Mouse (Mus musculus): ENCODE measurements around the gene Crtc1. TPM values are rescaled to one million over a fixed set of nuclear protein-coding genes. Genes with fewer than 3 reads are reported as not detected.

The Crtc1 gene
- polyA plus RNA-seq, 1 experiment from 2014 or later = 16.4 TPM

- Histone ChIP-seq H3K9me3 (no peaks in the 10 kb centered on the region), H3K27ac (no peak overlapping the region), H3K4me3 (no peak overlapping the region), H3K36me3 (replicated peaks) (no peaks in the 10 kb centered on the region), H3K4me1 (peaks cover 11% of the 10 kb centered on the region), H3K27me3 (ENCODE audit: poor library complexity, severe bottlenecking) (peaks cover 28% of the 10 kb centered on the region)
- 34% methylated on average over 5 of the region's 5 CpGs for WGBS
- DNase-seq (ENCODE audit: extremely low spot score, low spot score) = no peak
These were observed 75.3 kb downstream of the Crtc1 start for GRCm38 (mm10) chr8:70364066-70364465.

- no peak for DNase-seq (ENCODE audit: extremely low spot score, low spot score)
- H3K36me3 ChIP-seq (replicated peaks) = no peaks in the 10 kb centered on the region
- no peak overlapping the region for H3K4me3 ChIP-seq
- peaks cover 20% of the 10 kb centered on the region for H3K27me3 ChIP-seq (ENCODE audit: poor library complexity, severe bottlenecking)
- peaks cover 10% of the 10 kb centered on the region for H3K4me1 ChIP-seq
- H3K9me3 ChIP-seq = no peaks in the 10 kb centered on the region
- no peak overlapping the region for H3K27ac ChIP-seq
- 82% methylated on average over 10 of the region's 10 CpGs for WGBS
These were observed 77.8 kb downstream of the Crtc1 start for GRCm38 (mm10) chr8:70361484-70362032.

GRCm38 (mm10) chr8:70360769-70361168, 78.6 kb downstream of the Crtc1 start:
- no peak for DNase-seq (ENCODE audit: extremely low spot score, low spot score)
- Histone ChIP-seq H3K9me3 (no peaks in the 10 kb centered on the region), H3K4me3 (no peak overlapping the region), H3K27me3 (ENCODE audit: poor library complexity, severe bottlenecking) (peaks cover 16% of the 10 kb centered on the region), H3K36me3 (replicated peaks) (no peaks in the 10 kb centered on the region), H3K27ac (no peak overlapping the region), H3K4me1 (peaks cover 8% of the 10 kb centered on the region)
- 53% methylated on average over 4 of the region's 4 CpGs for WGBS

GRCm38 (mm10) chr8:70359411-70359810, 80.0 kb downstream of the Crtc1 start:
- Histone ChIP-seq H3K9me3 (no peaks in the 10 kb centered on the region), H3K27ac (no peak overlapping the region), H3K27me3 (ENCODE audit: poor library complexity, severe bottlenecking) (peaks cover 16% of the 10 kb centered on the region), H3K4me1 (peaks cover 8% of the 10 kb centered on the region), H3K36me3 (replicated peaks) (no peaks in the 10 kb centered on the region), H3K4me3 (no peak overlapping the region)
- no peak for DNase-seq (ENCODE audit: extremely low spot score, low spot score)
- WGBS = 63% methylated on average over 3 of the region's 3 CpGs

GRCm38 (mm10) chr8:70356111-70356510, 83.3 kb downstream of the Crtc1 start:
- 83% methylated on average over 1 of the region's 1 CpGs for WGBS
- Histone ChIP-seq H3K27me3 (ENCODE audit: poor library complexity, severe bottlenecking) (peaks cover 4% of the 10 kb centered on the region), H3K4me3 (no peak overlapping the region), H3K9me3 (no peaks in the 10 kb centered on the region), H3K36me3 (replicated peaks) (0 out of 2 replicates have a peak, but pooled peaks cover 2% of the 10 kb centered on the region), H3K27ac (no peak overlapping the region), H3K4me1 (peaks cover 28% of the 10 kb centered on the region)
- no peak for DNase-seq (ENCODE audit: extremely low spot score, low spot score)

- H3K27me3 ChIP-seq (ENCODE audit: poor library complexity, severe bottlenecking) = peaks cover 4% of the 10 kb centered on the region
- WGBS = 72% methylated on average over 4 of the region's 4 CpGs
- DNase-seq (ENCODE audit: extremely low spot score, low spot score) = no peak
- H3K9me3 ChIP-seq = no peaks in the 10 kb centered on the region
- H3K27ac ChIP-seq = peak overlapping the region; percentile 96
- peak overlapping the region; percentile 97 for H3K4me3 ChIP-seq
- peaks cover 23% of the 10 kb centered on the region for H3K36me3 ChIP-seq (replicated peaks)
- H3K4me1 ChIP-seq = peaks cover 49% of the 10 kb centered on the region
These were observed 85.4 kb downstream of the Crtc1 start for GRCm38 (mm10) chr8:70354004-70354403.

- H3K9me3 ChIP-seq = no peaks in the 10 kb centered on the region
- DNase-seq (ENCODE audit: extremely low spot score, low spot score) = peak; percentile 98
- WGBS = under 1% methylated on average over 68 of the region's 69 CpGs
- no peaks in the 10 kb centered on the region for H3K27me3 ChIP-seq (ENCODE audit: poor library complexity, severe bottlenecking)
- H3K27ac ChIP-seq = peak within 1 kb of the TSS; percentile 96
- peaks cover 56% of the 10 kb centered on the region for H3K4me1 ChIP-seq
- H3K4me3 ChIP-seq = peak within 1 kb of the TSS; percentile 97
- H3K36me3 ChIP-seq (replicated peaks) = peaks cover 30% of the 10 kb centered on the region
These were observed 86.1 kb downstream of the Crtc1 start, which contains the start of gene Upf1 for GRCm38 (mm10) chr8:70353194-70353817. TSS of gene Upf1 (minus strand) at chr8:70353278.

GRCm38 (mm10) chr8:70352657-70353151, 86.7 kb downstream of the Crtc1 start:
- Histone ChIP-seq H3K36me3 (replicated peaks) (peaks cover 36% of the 10 kb centered on the region), H3K4me1 (peaks cover 61% of the 10 kb centered on the region), H3K27me3 (ENCODE audit: poor library complexity, severe bottlenecking) (no peaks in the 10 kb centered on the region), H3K27ac (peak overlapping the region; percentile 96), H3K4me3 (peak overlapping the region; percentile 97), H3K9me3 (no peaks in the 10 kb centered on the region)
- under 1% methylated on average over 64 of the region's 64 CpGs for WGBS
- DNase-seq (ENCODE audit: extremely low spot score, low spot score) = no peak

GRCm38 (mm10) chr8:70352000-70352384, 87.4 kb downstream of the Crtc1 start:
- Histone ChIP-seq H3K9me3 (no peaks in the 10 kb centered on the region), H3K27me3 (ENCODE audit: poor library complexity, severe bottlenecking) (no peaks in the 10 kb centered on the region), H3K27ac (peak overlapping the region; percentile 96), H3K4me3 (peak overlapping the region; percentile 97), H3K36me3 (replicated peaks) (peaks cover 43% of the 10 kb centered on the region), H3K4me1 (peaks cover 61% of the 10 kb centered on the region)
- no peak for DNase-seq (ENCODE audit: extremely low spot score, low spot score)
- WGBS = 23% methylated on average over 3 of the region's 3 CpGs

GRCm38 (mm10) chr8:70351035-70351999, 88.1 kb downstream of the Crtc1 start:
- WGBS = 64% methylated on average over 15 of the region's 15 CpGs
- Histone ChIP-seq H3K36me3 (replicated peaks) (peaks cover 50% of the 10 kb centered on the region), H3K4me1 (peaks cover 61% of the 10 kb centered on the region), H3K27ac (peak overlapping the region; percentile 96), H3K4me3 (peak overlapping the region; percentile 97), H3K27me3 (ENCODE audit: poor library complexity, severe bottlenecking) (no peaks in the 10 kb centered on the region), H3K9me3 (no peaks in the 10 kb centered on the region)
- DNase-seq (ENCODE audit: extremely low spot score, low spot score) = no peak

- Histone ChIP-seq H3K36me3 (replicated peaks) (peaks cover 80% of the 10 kb centered on the region), H3K9me3 (no peaks in the 10 kb centered on the region), H3K4me1 (peaks cover 63% of the 10 kb centered on the region), H3K27me3 (ENCODE audit: poor library complexity, severe bottlenecking) (no peaks in the 10 kb centered on the region), H3K4me3 (no peak overlapping the region), H3K27ac (no peak overlapping the region)
- WGBS = 72% methylated on average over 1 of the region's 1 CpGs
- no peak for DNase-seq (ENCODE audit: extremely low spot score, low spot score)
These were observed 91.4 kb downstream of the Crtc1 start for GRCm38 (mm10) chr8:70347860-70348420.

- H3K27me3 ChIP-seq (ENCODE audit: poor library complexity, severe bottlenecking) = no peaks in the 10 kb centered on the region
- H3K9me3 ChIP-seq = no peaks in the 10 kb centered on the region
- H3K36me3 ChIP-seq (replicated peaks) = peaks cover 85% of the 10 kb centered on the region
- H3K4me1 ChIP-seq = peaks cover 65% of the 10 kb centered on the region
- no peak overlapping the region for H3K27ac ChIP-seq
- 90% methylated on average over 4 of the region's 4 CpGs for WGBS
- no peak for DNase-seq (ENCODE audit: extremely low spot score, low spot score)
- H3K4me3 ChIP-seq = no peak overlapping the region
These were observed 91.9 kb downstream of the Crtc1 start for GRCm38 (mm10) chr8:70347443-70347842.

Data from forebrain, embryonic 10.5 days (tissue).